Mouse (Mus musculus): Measurements from ENCODE around the gene Coq9.
"Not testable (repeated sequence)": the region's sequence is repeated elsewhere in the genome, so short reads cannot be mapped to it uniquely, and the experiment has no call there.

GRCm38 (mm10) chr8:94835751-94836150 is 2.4 kb upstream of the Coq9 start:
- not testable (repeated sequence) for TF ChIP-seq CTCF (IDR thresholded peaks at IDR 0.05; ENCODE audit: control insufficient read depth, insufficient read depth, insufficient replicate concordance, low read depth, low read length); POLR2A (IDR thresholded peaks at IDR 0.05; ENCODE audit: control insufficient read depth, low read depth, low read length)

All from testis, adult 2 months (tissue).